Mouse (Mus musculus) erythroblast, embryonic 14.5 days (primary cell): ENCODE measurements around the gene Scn1a.

Experiments
- GATA1 ChIP-seq: IDR thresholded peaks from 2 replicates; pipeline ENCODE4 v1.6.1; 2012; ENCODE audit warnings: low read length, inconsistent platforms, mixed read lengths
- TAL1 ChIP-seq: IDR thresholded peaks from 3 replicates; pipeline ENCODE4 v1.6.1; 2012; ENCODE audit warnings: low read length, inconsistent platforms, mixed read lengths

DNA sequence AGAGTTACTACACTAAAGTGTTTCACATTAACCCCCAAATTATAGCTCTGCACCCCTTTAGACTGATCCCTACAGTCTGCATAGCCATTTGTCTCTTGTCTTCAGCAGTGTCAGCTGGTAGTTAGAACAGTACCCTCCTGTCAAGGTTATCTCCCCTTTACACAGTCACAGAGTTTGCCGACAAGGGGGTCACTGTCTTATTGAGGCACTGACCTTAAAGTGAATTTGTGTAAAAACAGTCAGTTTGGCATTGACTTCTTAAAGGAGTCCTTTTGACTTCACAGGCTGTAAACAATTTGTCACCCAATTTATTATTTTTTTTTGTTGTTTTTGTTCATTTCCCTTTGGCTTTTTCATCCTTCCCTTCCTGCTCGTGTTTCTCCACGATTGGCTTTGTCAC is 168.1 kb downstream of the Scn1a start:
- TF ChIP-seq GATA1, result no peak
- TF ChIP-seq TAL1, result no peak
